Mouse (Mus musculus): ENCODE results near the gene Chl1.

DNA sequence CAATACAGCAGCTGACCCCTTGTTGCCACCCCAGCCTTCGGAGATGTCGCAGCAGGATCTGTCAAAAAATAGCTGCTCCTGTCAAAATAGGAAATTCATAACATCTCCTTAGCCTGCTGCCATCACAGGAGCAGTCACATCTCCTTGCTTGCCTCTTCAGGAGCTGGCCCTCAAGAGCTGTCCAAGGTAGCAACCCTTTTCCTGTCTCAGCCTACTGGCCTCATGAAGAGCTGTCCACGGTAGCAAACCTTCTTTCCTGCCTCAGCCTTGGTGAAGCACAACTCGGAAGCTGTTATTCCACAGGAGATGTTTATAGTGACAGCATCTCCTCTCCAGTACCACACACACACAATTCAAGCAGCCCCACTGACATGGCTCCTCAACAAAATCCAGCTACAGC, 243.5 kb downstream of the Chl1 start:
- TF ChIP-seq CTCF (IDR thresholded peaks at IDR 0.05; ENCODE audit: low read depth, low read length) (no peak), POLR2A (IDR thresholded peaks at IDR 0.05; ENCODE audit: insufficient read depth, low read length) (no peak), EP300 (IDR thresholded peaks at IDR 0.05; ENCODE audit: insufficient read depth, low read depth, low read length) (no peak)

Measured in ES-Bruce4 (cell line).